20 mouse cellular contexts compared by ENCODE assay signal in the genomic region with DNA sequence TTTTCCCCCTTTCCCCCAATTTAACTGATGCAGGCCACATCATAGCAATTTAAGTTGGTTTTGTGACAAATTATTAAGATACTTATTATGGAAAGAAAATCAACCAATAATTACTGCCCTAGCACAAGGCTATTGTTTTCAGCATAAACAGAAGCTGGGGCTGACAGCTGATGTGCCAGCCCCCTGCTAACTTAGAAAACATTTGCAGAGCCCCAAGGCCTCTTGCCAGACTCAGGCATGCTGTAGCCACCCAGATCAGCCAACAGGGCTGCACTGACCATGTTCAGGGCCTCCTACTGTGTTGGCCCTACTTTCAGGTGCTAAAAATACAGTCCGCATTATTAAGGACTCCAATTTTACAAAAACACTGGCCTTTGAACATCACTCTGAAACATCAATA.
A peak's percentile ranks its signal among the peaks of the same experiment; 100 is the strongest.
DNase-seq lines count a peak whose midpoint lies in the region; ATAC-seq and TF ChIP-seq lines count a peak whose summit lies in the region.
"Had no signal": no experiment of that assay in that cellular context is flagged by ENCODE, and none has a peak within 500 bp of the region (broad histone marks: within the 10 kb centered on the region; RNA-seq: fewer than 3 reads in every experiment).

No protein-coding gene starts in this region.

- peak; percentile 5 for DNase-seq in gastrocnemius, postnatal 25 days
- DNase-seq in gastrocnemius, adult 2 months: no peak
- DNase-seq in cerebellum, adult 11 months: peak; percentile 70
- peak; percentile 87 for DNase-seq in cerebellum, adult 9-10 months
- no peak for DNase-seq in lung, adult 18-20 months
- no peak for DNase-seq in spleen, postnatal 14 days (ENCODE audit: low spot score in 2 of 2)
- DNase-seq: adrenal gland, adult 2 months; embryo, embryonic 11 days; heart, adult 11 months; lung, postnatal 36 days had no signal

- H3K27me3 ChIP-seq in hindbrain, embryonic 15.5 days: no peaks in the 10 kb centered on the region
- H3K27me3 ChIP-seq: heart, embryonic 15.5 days; kidney, embryonic 15.5 days; limb, embryonic 13.5 days; liver, embryonic 15.5 days; midbrain, embryonic 13.5 days; stomach, embryonic 15.5 days had no signal

- no peak overlapping the region for H3K4me2 ChIP-seq in hindbrain, embryonic 15.5 days
- H3K4me2 ChIP-seq: heart, embryonic 15.5 days; kidney, embryonic 15.5 days; limb, embryonic 13.5 days; liver, embryonic 15.5 days; midbrain, embryonic 13.5 days; stomach, embryonic 15.5 days had no signal

- H3K9ac ChIP-seq in hindbrain, embryonic 15.5 days: no peak overlapping the region
- H3K9ac ChIP-seq: heart, embryonic 15.5 days; kidney, embryonic 15.5 days; limb, embryonic 13.5 days; liver, embryonic 15.5 days; midbrain, embryonic 13.5 days; stomach, embryonic 15.5 days had no signal

- no peaks in the 10 kb centered on the region for H3K36me3 ChIP-seq in hindbrain, embryonic 15.5 days
- H3K36me3 ChIP-seq: heart, embryonic 15.5 days; kidney, embryonic 15.5 days; limb, embryonic 13.5 days; liver, embryonic 15.5 days; midbrain, embryonic 13.5 days; stomach, embryonic 15.5 days had no signal

- no peak for ATAC-seq in hindbrain, embryonic 15.5 days (ENCODE audit: low FRiP score, low read depth)
- no peak for ATAC-seq in granulocyte monocyte progenitor cell, adult 5-6 weeks (replicated peaks; ENCODE audit: poor library complexity, severe bottlenecking)
- ATAC-seq: midbrain, embryonic 13.5 days had no signal

- TF ChIP-seq CTCF in gastrocnemius, adult 2 months (IDR thresholded peaks at IDR 0.05): no peak

- no peaks in the 10 kb centered on the region for H3K9me3 ChIP-seq in hindbrain, embryonic 15.5 days
- H3K9me3 ChIP-seq: heart, embryonic 15.5 days; kidney, embryonic 15.5 days; limb, embryonic 13.5 days; liver, embryonic 15.5 days; midbrain, embryonic 13.5 days; stomach, embryonic 15.5 days had no signal

- 76% methylated on average over 1 of the region's 1 CpGs for WGBS in hindbrain, embryonic 15.5 days

- H3K27ac ChIP-seq in gastrocnemius, adult 2 months: no peak overlapping the region
- H3K27ac ChIP-seq in hindbrain, embryonic 15.5 days (replicated peaks): 0 out of 2 replicates have a peak overlapping the region, but pooled peaks have one; percentile 50
- H3K27ac ChIP-seq: heart, embryonic 15.5 days; kidney, embryonic 15.5 days; layer of hippocampus, adult 2 months; limb, embryonic 13.5 days; liver, embryonic 15.5 days; stomach, embryonic 15.5 days had no signal

- no peak overlapping the region for H3K4me3 ChIP-seq in gastrocnemius, adult 2 months
- no peak overlapping the region for H3K4me3 ChIP-seq in hindbrain, embryonic 15.5 days
- H3K4me3 ChIP-seq: heart, embryonic 15.5 days; kidney, embryonic 15.5 days; layer of hippocampus, adult 2 months; left cerebral cortex, adult 2 months; limb, embryonic 13.5 days; liver, embryonic 15.5 days; midbrain, embryonic 13.5 days; stomach, embryonic 15.5 days had no signal

- intact Hi-C loops in gastrocnemius, adult 2 months (cut with DNase I): no loop called here

- peaks cover 26% of the 10 kb centered on the region for H3K4me1 ChIP-seq in hindbrain, embryonic 15.5 days (replicated peaks)
- H3K4me1 ChIP-seq: liver, embryonic 15.5 days; stomach, embryonic 15.5 days had no signal

Comparison
In these comparisons a context has a peak if more than half of its experiments do, and no peak if none do; other contexts are left out.
1. DNase-seq: peak in gastrocnemius, postnatal 25 days (single experiment), cerebellum, adult 11 months (single experiment) and cerebellum, adult 9-10 months (single experiment); none in gastrocnemius, adult 2 months (single experiment), lung, adult 18-20 months (0 of 2) and spleen, postnatal 14 days (0 of 2).